Mouse (Mus musculus): Measurements from ENCODE around the gene Orc2. TPM values are rescaled to one million over a fixed set of nuclear protein-coding genes. Genes with fewer than 3 reads are reported as not detected.

Gene Orc2
- total RNA-seq, 2 experiments from 2014 or later, result 12.7 to 16.1 TPM

- no peak for DNase-seq
- intact Hi-C loops (cut with DNase I), result no loop called here
These were observed 80.4 kb downstream of the Orc2 start for GRCm38 (mm10) chr1:58424551-58424950.

GRCm38 (mm10) chr1:58423371-58424248 is 81.3 kb downstream of the Orc2 start, which contains the start of gene Clk1:
TSS of gene Clk1 (minus strand) at chr1:58424066.
- intact Hi-C loops (cut with DNase I), result no loop called here
- peak; percentile 100 for DNase-seq

- intact Hi-C loops (cut with DNase I), result no loop called here
These were observed 82.0 kb downstream of the Orc2 start for GRCm38 (mm10) chr1:58422879-58423278.

GRCm38 (mm10) chr1:58420961-58421360 is 83.9 kb downstream of the Orc2 start:
- no peak for DNase-seq
- intact Hi-C loops (cut with DNase I), result no loop called here

More at GRCm38 (mm10) chr1:58422879-58423278, 82.0 kb downstream of the Orc2 start:
- DNase-seq, result peak; percentile 58 to 65

GRCm38 (mm10) chr1:58420032-58420431 is 84.9 kb downstream of the Orc2 start:
- intact Hi-C loops (cut with DNase I), result no loop called here
- no peak for DNase-seq

- DNase-seq, result no peak
- intact Hi-C loops (cut with DNase I), result no loop called here
These were observed 88.9 kb downstream of the Orc2 start for GRCm38 (mm10) chr1:58416048-58416447.

- DNase-seq, result no peak
- intact Hi-C loops (cut with DNase I), result no loop called here
These were observed 89.5 kb downstream of the Orc2 start for GRCm38 (mm10) chr1:58415442-58415841.

Other genes starting within 250 kb of the Orc2 start
- gene Aox2, start 226.8 kb downstream of the Orc2 start, total RNA-seq (2021), result under 1 TPM; 0.05 TPM
- 100 to 1,000 TPM; 109 to 117 TPM for gene Bzw1, start 112.2 kb downstream of the Orc2 start, total RNA-seq (2021)
- 10 to 100 TPM; 62.6 to 80.1 TPM for gene Clk1, start 81.0 kb downstream of the Orc2 start, total RNA-seq (2021)
- 10 to 100 TPM; 15.1 to 15.8 TPM for gene Nif3l1, start 60.0 kb downstream of the Orc2 start, total RNA-seq (2021)
- gene Ppil3, start 59.6 kb downstream of the Orc2 start, total RNA-seq (2021), result 10 to 100 TPM; 18.7 TPM
- 10 to 100 TPM; 12.5 to 15.7 TPM for gene Fam126b, start 81.2 kb upstream of the Orc2 start, total RNA-seq (2021)
- 100 to 1,000 TPM; 233 to 237 TPM for gene Ndufb3, start 81.3 kb upstream of the Orc2 start, total RNA-seq (2021)
- under 1 TPM in 1 of 2 experiments, not detected in 1; 0.60 TPM for gene Als2cr12, start 190.9 kb upstream of the Orc2 start, total RNA-seq (2021)
- gene Cflar, start 206.4 kb upstream of the Orc2 start, total RNA-seq (2021), result 10 to 100 TPM; 65.7 to 68.1 TPM

Measured in heart, postnatal 10 days (tissue).